Mouse (Mus musculus) brown adipose tissue, adult 24 weeks (tissue): ENCODE measurements at regions not wholly inside any gene's neighbourhood (a gene's known extent, or its start where the extent isn't known, plus 50 kb on each side); places are given as distances from the start of the nearest gene placed in this dataset.

Experiments used
- H3K27ac ChIP-seq: fragments of 200-500 bp; replicated peaks from 2 replicates; pipeline ENCODE4 v1.5.1; 2012; ENCODE audit warnings: low read depth, mild to moderate bottlenecking, low read length
- H3K4me1 ChIP-seq: fragments of 200-500 bp; 2 replicates; pipeline ENCODE4 v1.6.1; 2012; ENCODE audit warnings: low read length, mixed read lengths; ENCODE audit not compliant: control insufficient read depth, insufficient read depth, insufficient read length
- H3K4me3 ChIP-seq: fragments of 200-500 bp; 2 replicates; pipeline ENCODE4 v1.5.1; 2012; ENCODE audit warnings: low read depth, mild to moderate bottlenecking, low read length, moderate library complexity; ENCODE audit not compliant: insufficient read depth

DNA sequence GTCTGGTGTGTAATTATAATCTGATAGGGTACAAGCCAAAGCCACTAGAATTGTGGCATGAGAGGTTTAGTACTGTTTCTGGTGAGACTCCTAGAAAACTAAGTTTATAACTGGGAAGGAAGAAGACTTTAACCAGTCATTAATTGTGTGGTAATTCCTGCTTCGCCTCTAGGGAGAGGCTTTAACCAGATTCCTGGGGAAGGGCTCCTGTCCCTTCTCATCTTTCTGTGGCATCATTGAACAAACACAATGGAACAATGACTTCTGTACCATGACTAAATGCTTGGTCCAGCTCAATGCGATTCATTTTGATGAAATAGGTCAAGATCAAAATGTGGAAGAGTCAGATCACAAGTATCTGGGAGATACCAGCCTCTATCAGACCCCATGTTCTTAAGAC lies 206.6 kb downstream of the 1700129C05Rik start:
- Histone ChIP-seq H3K4me3 (no peak overlapping the region), H3K4me1 (no peaks in the 10 kb centered on the region), H3K27ac (no peak overlapping the region)

DNA sequence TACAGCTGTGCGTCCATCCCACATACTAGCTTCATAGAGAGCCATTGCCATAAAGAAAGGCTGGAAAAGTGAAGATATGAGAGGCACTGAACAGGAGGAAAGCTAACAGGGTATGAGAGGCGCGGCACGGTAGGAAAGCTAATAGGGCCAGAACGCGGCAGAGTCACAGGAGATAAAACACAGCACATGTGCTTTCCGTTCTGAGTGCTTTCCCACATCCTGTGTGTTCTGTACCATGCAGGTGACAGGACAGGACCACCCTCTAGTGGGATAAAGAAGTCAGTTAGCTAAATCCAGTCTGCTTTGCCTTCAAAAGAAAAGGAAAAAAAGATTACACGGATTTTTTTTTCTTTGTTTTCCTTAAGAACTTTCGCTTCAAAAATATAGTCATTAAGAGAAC lies 224.8 kb downstream of the 1700129C05Rik start:
- Histone ChIP-seq H3K4me1 (no peaks in the 10 kb centered on the region), H3K27ac (no peak overlapping the region), H3K4me3 (no peak overlapping the region)

DNA sequence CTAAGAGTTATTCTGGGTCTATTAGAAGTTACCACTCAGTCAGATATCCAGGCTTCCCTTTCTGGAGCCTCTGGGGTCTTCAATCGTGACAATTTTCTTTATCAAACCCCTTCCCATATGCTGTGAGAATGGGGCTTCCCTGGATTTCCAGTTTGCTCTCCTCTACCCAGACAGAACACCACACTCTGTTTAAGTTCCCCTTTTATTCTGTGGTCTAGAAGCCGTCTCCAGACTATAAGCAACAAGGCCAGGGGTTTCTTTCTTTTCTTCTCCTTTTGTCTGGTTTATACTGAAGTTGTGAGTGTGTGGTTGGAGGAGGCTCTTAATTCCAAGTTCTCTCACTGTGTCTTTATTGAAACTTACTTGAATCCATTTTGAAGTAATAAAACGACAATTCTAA lies 225.5 kb downstream of the 1700129C05Rik start:
- Histone ChIP-seq H3K27ac (no peak overlapping the region), H3K4me1 (no peaks in the 10 kb centered on the region), H3K4me3 (no peak overlapping the region)

DNA sequence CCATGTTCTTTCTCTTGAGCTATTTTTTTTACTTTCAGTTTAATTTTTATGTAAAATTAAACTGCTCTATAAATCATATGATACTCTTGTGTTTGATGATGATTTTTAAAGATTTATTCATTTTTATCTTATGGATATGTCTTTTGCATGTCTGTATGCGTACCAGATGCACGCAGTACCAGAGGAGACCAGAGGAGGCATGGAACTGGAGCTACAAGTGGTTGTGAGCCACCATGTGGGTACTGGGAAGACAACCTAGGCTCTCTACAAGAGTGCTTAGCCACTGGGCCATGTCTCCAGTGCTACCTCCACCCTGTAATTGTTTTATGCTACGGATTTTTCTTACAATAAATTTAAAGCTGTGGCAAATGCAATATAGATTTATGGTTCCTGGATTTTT lies 227.8 kb downstream of the 1700129C05Rik start:
- H3K4me3 ChIP-seq, result no peak overlapping the region
- H3K27ac ChIP-seq, result no peak overlapping the region
- no peaks in the 10 kb centered on the region for H3K4me1 ChIP-seq

DNA sequence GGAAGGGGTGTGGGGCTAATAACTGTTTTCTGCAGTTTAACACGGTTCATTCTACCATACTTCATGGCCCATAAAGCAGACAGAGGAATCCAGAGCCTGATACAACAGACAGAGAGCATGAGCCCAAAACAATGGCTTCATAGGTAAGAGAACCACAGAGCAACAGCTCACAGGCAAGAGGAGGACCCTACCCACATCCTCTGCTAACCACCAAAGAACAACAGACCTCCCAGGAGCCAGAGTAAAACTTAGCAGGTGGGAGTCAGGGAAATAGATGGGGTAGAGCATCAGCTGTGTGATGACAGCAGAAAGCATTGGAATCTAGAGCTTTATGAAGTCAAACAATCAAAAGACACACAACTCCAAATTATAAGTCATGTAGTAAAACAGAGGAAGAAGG lies 231.8 kb downstream of the 1700129C05Rik start:
- H3K27ac ChIP-seq, result no peak overlapping the region
- no peaks in the 10 kb centered on the region for H3K4me1 ChIP-seq
- H3K4me3 ChIP-seq, result no peak overlapping the region

DNA sequence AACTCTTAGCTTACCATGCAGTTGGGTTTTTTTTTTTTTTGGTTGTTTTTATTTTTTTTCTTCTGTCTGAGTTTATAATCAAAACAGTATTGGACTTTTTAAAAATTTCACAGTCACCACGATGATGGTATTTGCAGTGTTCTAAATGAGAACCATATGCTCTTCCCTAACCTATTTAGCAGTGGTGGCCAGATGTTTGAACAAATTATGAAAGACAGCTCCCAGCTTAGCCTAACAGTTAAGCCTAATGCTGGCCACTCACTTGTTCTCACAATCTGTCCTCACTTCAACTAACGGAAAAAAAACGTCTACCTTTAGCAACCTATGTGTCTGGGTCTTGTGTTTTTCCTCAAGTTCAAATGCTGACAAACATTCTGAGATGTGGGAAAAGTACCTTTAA lies 234.8 kb downstream of the 1700129C05Rik start:
- Histone ChIP-seq H3K4me3 (no peak overlapping the region), H3K4me1 (no peaks in the 10 kb centered on the region), H3K27ac (no peak overlapping the region)

DNA sequence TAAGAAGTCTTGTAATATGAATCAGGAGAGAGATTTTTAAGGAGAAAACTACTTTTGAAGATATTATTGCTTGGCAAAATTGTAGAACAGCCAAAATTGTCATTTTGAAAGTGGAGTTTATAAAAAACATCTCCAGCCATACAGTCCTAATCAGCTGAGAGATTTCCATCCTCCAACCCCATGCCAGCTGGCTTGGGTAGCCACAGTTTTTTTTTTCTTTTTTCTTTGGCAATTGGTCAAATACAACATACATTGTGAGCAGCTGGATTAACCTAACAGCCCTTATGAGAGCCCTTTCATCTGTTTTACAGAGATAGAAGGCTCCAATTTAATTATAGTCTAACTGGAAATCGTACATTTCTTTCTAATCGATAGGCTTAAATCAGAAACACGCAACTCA lies 235.3 kb downstream of the 1700129C05Rik start:
- H3K4me1 ChIP-seq, result no peaks in the 10 kb centered on the region

DNA sequence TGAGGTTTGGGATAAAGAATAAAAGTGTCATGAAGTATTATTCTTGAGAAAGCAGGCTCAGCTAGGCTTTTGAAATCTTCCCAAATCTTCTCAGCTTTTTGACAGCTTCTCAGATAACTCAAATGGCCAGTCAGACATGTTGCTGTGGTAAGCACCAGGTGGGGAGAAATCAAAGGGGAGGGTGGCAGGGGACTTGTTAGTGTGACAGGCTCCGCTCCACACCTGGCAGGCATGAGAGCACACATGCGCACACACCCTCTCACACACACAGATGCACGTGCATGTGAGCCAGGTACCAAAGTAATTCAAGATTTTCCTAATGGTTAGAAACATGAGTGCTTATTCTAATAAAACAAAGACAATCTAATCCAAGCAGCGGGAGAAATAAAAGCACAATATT lies 236.1 kb downstream of the 1700129C05Rik start:
- Histone ChIP-seq H3K27ac (no peak overlapping the region), H3K4me1 (no peaks in the 10 kb centered on the region), H3K4me3 (no peak overlapping the region)

More for the DNA sequence above, 235.3 kb downstream of the 1700129C05Rik start:
- Histone ChIP-seq H3K27ac (no peak overlapping the region), H3K4me3 (no peak overlapping the region)

DNA sequence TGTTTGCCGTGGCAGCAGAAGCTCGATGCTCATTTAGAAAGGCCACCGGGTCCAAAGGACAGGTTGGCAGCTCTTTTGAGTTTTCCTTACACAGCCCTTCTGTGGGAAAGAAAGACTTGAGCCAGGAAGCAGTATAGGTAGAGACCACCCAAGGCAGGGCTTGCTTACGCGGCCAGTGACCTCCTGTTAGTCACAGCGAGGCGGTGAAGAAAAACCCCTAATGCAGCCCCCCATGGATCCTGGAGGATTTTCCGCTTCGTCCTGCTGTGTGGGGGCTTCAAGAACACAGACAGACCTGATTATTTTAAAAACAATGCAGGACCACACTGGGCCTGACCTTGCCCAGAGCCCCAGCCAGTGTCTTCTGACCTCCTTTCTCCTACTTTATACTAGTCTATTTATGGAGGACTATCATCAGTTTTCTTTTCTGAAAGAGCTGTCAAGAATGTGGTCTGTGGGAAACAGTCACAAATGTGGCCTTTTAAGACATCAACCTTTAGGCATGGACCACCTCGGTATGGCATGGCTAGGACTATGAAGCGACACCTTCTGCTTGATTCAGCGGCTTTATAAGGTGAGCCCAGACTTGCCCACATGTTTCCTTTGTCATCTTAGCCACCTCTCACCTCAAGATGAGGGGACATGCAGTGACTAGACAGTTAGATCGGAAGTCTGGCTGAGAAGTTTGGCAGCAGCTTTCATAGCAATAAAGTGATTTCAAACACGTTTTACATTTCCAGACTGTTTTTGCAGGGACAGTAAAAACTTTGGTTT lies 274.3 kb downstream of the 1700129C05Rik start:
- no peaks in the 10 kb centered on the region for H3K4me1 ChIP-seq
- no peak overlapping the region for H3K27ac ChIP-seq
- no peak overlapping the region for H3K4me3 ChIP-seq

DNA sequence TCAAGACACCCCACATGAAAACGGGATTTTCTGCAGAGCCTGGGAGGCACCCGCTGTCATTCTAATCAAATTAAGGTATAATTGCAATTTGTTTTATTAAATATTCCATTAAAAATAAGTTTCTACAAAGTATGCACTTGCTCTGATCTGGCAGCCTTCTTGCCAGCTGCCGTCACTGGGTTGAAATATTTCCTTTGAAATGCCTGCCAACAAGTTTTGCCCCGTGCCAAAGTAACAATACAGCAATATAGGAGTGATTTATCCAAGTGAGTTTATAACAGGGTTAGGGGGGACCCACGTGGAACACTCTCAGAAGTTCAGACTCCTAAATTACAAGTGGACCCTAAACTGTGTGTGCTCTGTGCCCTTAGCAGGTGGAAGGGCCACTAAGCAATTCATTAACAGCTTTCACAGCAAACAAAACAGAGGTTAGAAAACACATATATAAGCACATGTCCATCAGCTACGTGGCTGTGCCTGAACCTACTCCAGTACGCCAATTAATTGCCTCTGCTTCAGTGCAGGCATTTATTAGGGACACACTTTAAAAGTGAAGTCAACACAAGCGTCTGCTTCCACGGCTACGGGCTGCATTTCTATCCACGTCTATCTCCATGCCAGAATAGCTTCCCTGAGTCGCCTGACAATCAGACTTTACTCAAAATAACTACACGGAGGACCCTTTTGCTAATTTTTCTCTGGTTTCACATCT lies 275.1 kb downstream of the 1700129C05Rik start:
- no peak overlapping the region for H3K4me3 ChIP-seq
- H3K27ac ChIP-seq, result no peak overlapping the region
- H3K4me1 ChIP-seq, result no peaks in the 10 kb centered on the region

DNA sequence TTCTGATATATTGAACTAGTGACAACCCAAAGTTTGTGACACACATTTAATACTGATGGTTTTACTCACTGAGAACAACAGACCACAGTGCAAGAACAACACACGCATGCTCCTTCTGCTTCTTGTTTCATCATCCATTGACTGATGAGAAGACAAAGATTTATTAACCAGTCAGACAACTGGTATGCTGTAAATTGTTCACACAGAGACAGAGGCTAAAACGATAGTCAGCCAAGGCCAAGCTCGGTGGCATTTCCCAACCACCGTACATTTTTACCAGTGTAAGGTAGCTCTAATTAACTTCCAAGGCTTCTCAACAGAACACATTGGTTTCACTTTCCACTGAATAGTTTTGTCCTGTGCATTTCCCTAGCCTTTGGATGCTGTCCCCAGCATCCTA lies 287.8 kb downstream of the 1700129C05Rik start:
- no peaks in the 10 kb centered on the region for H3K4me1 ChIP-seq
- H3K4me3 ChIP-seq, result no peak overlapping the region
- H3K27ac ChIP-seq, result no peak overlapping the region

DNA sequence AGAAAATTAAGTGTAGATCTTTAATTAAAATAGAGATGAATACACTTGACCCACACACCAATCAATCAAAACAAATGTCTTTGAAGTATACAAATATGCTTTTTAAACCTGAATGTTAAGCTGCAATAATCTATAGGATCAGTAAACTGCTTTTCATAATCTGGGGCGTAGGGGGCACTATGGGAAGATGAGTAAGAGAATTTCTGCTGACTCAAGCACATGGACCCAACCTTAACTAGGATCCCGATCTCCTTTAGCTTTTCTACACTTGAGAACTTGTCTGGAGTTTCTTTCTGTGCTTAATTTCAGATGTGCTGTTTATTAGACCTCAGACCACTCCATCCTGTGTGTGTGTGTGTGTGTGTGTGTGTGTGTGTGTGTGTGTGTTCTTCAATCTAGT lies 298.1 kb downstream of the 1700129C05Rik start:
- no peak overlapping the region for H3K27ac ChIP-seq
- H3K4me3 ChIP-seq, result no peak overlapping the region
- no peaks in the 10 kb centered on the region for H3K4me1 ChIP-seq

DNA sequence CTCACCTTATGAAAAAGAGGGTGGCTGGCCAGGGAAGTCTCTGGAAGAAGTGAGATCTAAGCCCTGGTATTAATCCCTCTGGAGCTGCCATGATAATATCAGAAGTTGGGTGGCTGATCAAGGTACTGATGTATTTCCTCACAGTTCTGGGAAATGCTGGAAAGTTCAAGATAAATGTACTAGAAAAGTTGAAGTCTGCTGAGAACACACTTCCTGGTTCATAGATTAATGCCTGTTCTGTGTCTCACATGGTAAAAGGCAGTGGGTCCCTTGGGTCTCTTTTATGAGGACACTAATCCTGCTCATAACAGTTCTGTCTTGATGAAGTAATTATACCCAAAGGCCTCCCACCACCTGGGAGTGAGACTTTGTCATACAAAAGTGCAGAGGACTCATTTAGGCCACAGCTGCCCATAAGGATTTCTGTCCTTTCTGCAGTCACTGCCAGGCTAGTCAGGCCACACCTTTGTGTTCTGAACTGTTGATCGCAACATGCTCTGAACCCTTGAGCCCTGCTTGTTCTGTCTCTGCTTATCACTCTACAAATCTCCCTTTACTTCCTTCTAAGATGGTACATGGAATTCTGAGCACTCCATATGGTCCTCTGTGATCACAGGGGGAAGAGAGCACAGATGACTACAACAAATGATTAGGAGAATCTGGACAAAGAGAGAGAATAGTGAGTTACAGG lies 300.4 kb downstream of the 1700129C05Rik start:
- H3K27ac ChIP-seq, result no peak overlapping the region
- no peaks in the 10 kb centered on the region for H3K4me1 ChIP-seq
- H3K4me3 ChIP-seq, result no peak overlapping the region

DNA sequence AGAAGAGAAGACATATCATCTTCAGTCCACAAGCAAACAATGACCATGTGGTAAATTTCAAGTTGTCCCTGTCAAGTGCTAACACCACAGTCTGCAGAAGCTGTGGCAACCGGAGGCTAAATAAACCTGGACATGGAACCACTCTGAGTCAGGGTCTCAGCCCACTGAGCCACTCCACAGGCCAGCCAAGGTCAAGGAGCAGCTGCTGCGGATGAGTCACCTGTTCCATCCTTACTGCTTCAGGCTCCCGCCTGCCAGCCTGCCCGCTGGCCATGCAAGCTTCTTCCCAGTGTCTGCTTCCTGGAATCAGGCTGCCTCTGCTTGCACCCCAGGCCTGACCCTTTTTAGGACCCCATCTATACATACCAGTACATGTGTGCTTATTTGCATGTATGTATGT lies 319.8 kb downstream of the 1700129C05Rik start:
- H3K4me1 ChIP-seq, result no peaks in the 10 kb centered on the region
- H3K27ac ChIP-seq, result no peak overlapping the region
- H3K4me3 ChIP-seq, result no peak overlapping the region

DNA sequence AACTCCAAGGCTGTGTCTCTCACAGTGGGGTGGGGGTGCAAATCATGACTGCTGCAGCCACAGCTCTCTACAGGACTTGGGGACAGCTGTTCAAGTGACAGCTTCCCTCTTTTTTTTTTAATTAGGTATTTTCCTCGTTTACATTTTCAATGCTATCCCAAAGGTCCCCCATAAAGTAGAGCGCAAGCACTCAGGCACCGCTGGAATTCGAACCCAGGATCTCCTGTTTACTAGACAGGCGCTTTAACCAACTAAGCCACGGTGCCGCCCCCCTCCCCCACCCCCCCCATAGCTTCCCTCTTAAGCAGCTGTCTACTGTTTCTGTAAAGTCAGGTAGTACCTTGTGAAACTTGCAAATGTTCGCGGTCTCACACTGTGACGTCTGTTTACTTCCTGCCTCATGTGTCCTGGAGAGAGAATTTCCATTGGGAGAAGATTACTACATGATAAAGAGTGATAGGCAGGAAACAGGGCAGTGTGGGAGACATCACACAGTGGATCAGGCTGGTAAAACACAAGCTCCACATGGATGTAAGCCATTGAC lies 324.7 kb downstream of the 1700129C05Rik start:
- H3K27ac ChIP-seq, result no peak overlapping the region
- H3K4me3 ChIP-seq, result no peak overlapping the region
- peaks cover 4% of the 10 kb centered on the region for H3K4me1 ChIP-seq
